In genomic region chr14:57797551-57797950, GRCm38 (mm10) we compare ENCODE assay signal across 9 mouse cellular contexts. TPM values are rescaled to one million over a fixed set of nuclear protein-coding genes. Genes with fewer than 3 reads are reported as not detected.
DNase-seq lines count a peak whose midpoint lies in the region; ATAC-seq and TF ChIP-seq lines count a peak whose summit lies in the region.
"Had no signal": no experiment of that assay in that cellular context is flagged by ENCODE, and none has a peak within 500 bp of the region (broad histone marks: within the 10 kb centered on the region; RNA-seq: fewer than 3 reads in every experiment).

No protein-coding gene starts in this region.

- peak; percentile 3 for DNase-seq in gastrocnemius, adult 18-20 months (ENCODE audit: low spot score)
- DNase-seq in gastrocnemius, postnatal 14 days, result no peak
- DNase-seq in CH12.LX (ENCODE audit: extremely low read depth), result no peak
- peak; percentile 18 for DNase-seq in lung, postnatal 36 days
- no peak for DNase-seq in Muller cell, postnatal 12 days (ENCODE audit: inconsistent ontology term)
- DNase-seq in right cerebral cortex, postnatal 14 days, result no peak

- WGBS in kidney, embryonic 14.5 days, result 13% methylated on average over 7 of the region's 7 CpGs

- TF ChIP-seq RAD21 in CH12.LX (IDR thresholded peaks at IDR 0.05; ENCODE audit: low read depth, low read length), result no peak; the same call in none of the 2 replicates

- H3K27me3 ChIP-seq in CH12.LX (replicated peaks), result peaks cover 8% of the 10 kb centered on the region
- no peaks in the 10 kb centered on the region for H3K27me3 ChIP-seq in kidney, embryonic 14.5 days (ENCODE audit: control insufficient read depth, insufficient read depth, low read length)
- H3K27me3 ChIP-seq: Patski had no signal

- H3K4me2 ChIP-seq in CH12.LX (ENCODE audit: insufficient read depth, low read depth, poor library complexity, severe bottlenecking), result peak overlapping the region; percentile 100
- H3K4me2 ChIP-seq in kidney, embryonic 14.5 days (replicated peaks; ENCODE audit: low read depth, low read length), result peak overlapping the region; percentile 60

- H3K27ac ChIP-seq in CH12.LX (ENCODE audit: insufficient read depth, low read depth), result no peak overlapping the region
- H3K27ac ChIP-seq in embryonic fibroblast, embryonic 13.5 days (ENCODE audit: insufficient read depth, low read length), result no peak overlapping the region
- no peak overlapping the region for H3K27ac ChIP-seq in kidney, embryonic 14.5 days (ENCODE audit: low read depth, low read length)

- dilution Hi-C loops in CH12.LX (cut with MboI; ENCODE audit: extremely low pct_ligation_motif_present, extremely low pct_unique_long_range_greater_than_20kb, low sequenced_read_pairs), result no loop called here

- TF ChIP-seq EP300 in CH12.LX (IDR thresholded peaks at IDR 0.05; ENCODE audit: low read length), result no peak

- no peak for TF ChIP-seq POLR2A in CH12.LX (IDR thresholded peaks at IDR 0.05; ENCODE audit: low read depth, low read length)
- TF ChIP-seq POLR2A in embryonic fibroblast, embryonic 13.5 days (IDR thresholded peaks at IDR 0.05; ENCODE audit: low read depth, low read length), result no peak

- peaks cover 8 to 14% of the 10 kb centered on the region in 2 experiments for H3K4me1 ChIP-seq in CH12.LX (ENCODE audit: control insufficient read depth in 1 of 2, insufficient read depth in 2 of 2)
- no peaks in the 10 kb centered on the region for H3K4me1 ChIP-seq in embryonic fibroblast, embryonic 13.5 days (ENCODE audit: control insufficient read depth, insufficient read depth, low read length)
- peaks cover 11% of the 10 kb centered on the region; the same call in 1 of the 2 replicates for H3K4me1 ChIP-seq in kidney, embryonic 14.5 days (ENCODE audit: control insufficient read depth, insufficient read depth, low read length)

- in situ Hi-C loops in CH12.LX (cut with MboI; ENCODE audit: low pct_ligation_motif_present, low pct_unique_long_range_greater_than_20kb, low sequenced_read_pairs), result no loop called here

- H3K36me3 ChIP-seq in CH12.LX (replicated peaks in 1 of 2; ENCODE audit: control insufficient read depth in 1 of 2, insufficient read depth in 1 of 2, low read length in 1 of 2), result peaks cover 14 to 24% of the 10 kb centered on the region in 2 experiments
- peaks cover 17% of the 10 kb centered on the region for H3K36me3 ChIP-seq in kidney, embryonic 14.5 days (ENCODE audit: control insufficient read depth, insufficient read depth, low read length)

- peak; percentile 72 for ATAC-seq in kidney, embryonic 14.5 days (ENCODE audit: low FRiP score, low TSS enrichment)

- H3K79me2 ChIP-seq in CH12.LX (replicated peaks; ENCODE audit: control insufficient read depth, extremely low read depth, insufficient read depth, poor library complexity, severe bottlenecking), result peaks cover 33% of the 10 kb centered on the region

- H3K9me3 ChIP-seq in CH12.LX (replicated peaks; ENCODE audit: low read length), result no peaks in the 10 kb centered on the region
- no peaks in the 10 kb centered on the region for H3K9me3 ChIP-seq in kidney, embryonic 14.5 days (ENCODE audit: control insufficient read depth, low read length)

- peak in 1 of 2 experiments; percentile 36; a peak in 2 of 4 replicates for TF ChIP-seq CTCF in CH12.LX (conservative IDR thresholded peaks at IDR 0.05 in 1 of 2, IDR thresholded peaks at IDR 0.05 in 1 of 2; ENCODE audit: low read depth in 2 of 2, low read length in 2 of 2)
- no peak for TF ChIP-seq CTCF in embryonic fibroblast, embryonic 13.5 days (IDR thresholded peaks at IDR 0.05; ENCODE audit: borderline replicate concordance, insufficient read depth, low read length)

- intact Hi-C loops in gastrocnemius, postnatal 14 days (cut with DNase I; ENCODE audit: low total_unique reads), result no loop called here

- peak overlapping the region; percentile 66 to 91 (median 84) for H3K4me3 ChIP-seq in CH12.LX (replicated peaks in 1 of 3; ENCODE audit: low read depth in 2 of 3, low read length in 2 of 3, poor library complexity in 1 of 3)
- peak overlapping the region; percentile 28 for H3K4me3 ChIP-seq in embryonic fibroblast, embryonic 13.5 days (ENCODE audit: insufficient read depth, low read length)
- H3K4me3 ChIP-seq in kidney, embryonic 14.5 days (ENCODE audit: low read length), result peak overlapping the region; percentile 83

- peak overlapping the region; percentile 82 for H3K9ac ChIP-seq in CH12.LX (ENCODE audit: insufficient read depth, low read depth)
- H3K9ac ChIP-seq in kidney, embryonic 14.5 days (ENCODE audit: low read depth, low read length), result peak overlapping the region; percentile 87

TF ChIP-seq in CH12.LX, 34 proteins besides CTCF, POLR2A, EP300 and RAD21:
- TF ChIP-seq CHD1 (IDR thresholded peaks at IDR 0.05; ENCODE audit: low read depth, low read length) (no peak), IRF4 (IDR thresholded peaks at IDR 0.05; ENCODE audit: low read depth, low read length) (no peak), ETS1 (conservative IDR thresholded peaks at IDR 0.05; ENCODE audit: low read depth, low read length) (no peak), NELFE (IDR thresholded peaks at IDR 0.05; ENCODE audit: low read depth, low read length) (no peak), MEF2A (IDR thresholded peaks at IDR 0.05; ENCODE audit: borderline replicate concordance, low read depth, low read length) (no peak), HCFC1 (IDR thresholded peaks at IDR 0.05; ENCODE audit: low read depth, low read length) (no peak), SIN3A (IDR thresholded peaks at IDR 0.05; ENCODE audit: low read length) (no peak), KAT2A (IDR thresholded peaks at IDR 0.05; ENCODE audit: insufficient replicate concordance, low read length) (no peak), TBP (conservative IDR thresholded peaks at IDR 0.05; ENCODE audit: low read depth, low read length) (no peak), NRF1 (IDR thresholded peaks at IDR 0.05; ENCODE audit: low read depth, low read length) (no peak), USF1 (IDR thresholded peaks at IDR 0.05; ENCODE audit: low read depth, low read length) (no peak), BHLHE40 (IDR thresholded peaks at IDR 0.05; ENCODE audit: low read depth, low read length) (no peak), MAZ (IDR thresholded peaks at IDR 0.05; ENCODE audit: low read depth, low read length) (no peak), GABPA (IDR thresholded peaks at IDR 0.05; ENCODE audit: insufficient replicate concordance, low read depth, low read length) (no peak), ZC3H11A (IDR thresholded peaks at IDR 0.05; ENCODE audit: low read depth, low read length) (no peak), JUN (IDR thresholded peaks at IDR 0.05; ENCODE audit: insufficient read depth, low read depth, low read length) (no peak), ELF1 (IDR thresholded peaks at IDR 0.05; ENCODE audit: low read depth, low read length) (no peak), RCOR1 (conservative IDR thresholded peaks at IDR 0.05; ENCODE audit: low read depth, low read length) (no peak), ZKSCAN1 (IDR thresholded peaks at IDR 0.05; ENCODE audit: borderline replicate concordance, low read depth, low read length) (no peak), UBTF (IDR thresholded peaks at IDR 0.05; ENCODE audit: low read depth, low read length) (no peak)

RNA-seq across cellular contexts. Expression of gene Sap18, which starts 0.4 kb away (rescaled TPM):
- 10 to 100 TPM; 55.0 to 57.2 TPM for total RNA-seq in gastrocnemius, adult 18-20 months (2021)
- 10 to 100 TPM; 42.1 to 52.3 TPM for total RNA-seq in gastrocnemius, postnatal 14 days (2021)
- total RNA-seq in CH12.LX (2012; rRNA removed) (173 and 243 TPM in 2 replicates), CH12.LX (2014; rRNA removed) (33.9 and 49.0 TPM in 2 replicates)
- 8.3 and 8.8 TPM in 2 replicates for polyA plus RNA-seq in CH12.LX (2012; ENCODE audit: insufficient read length, low read depth)
- 18.7 and 57.7 TPM in 2 replicates for polyA plus RNA-seq in embryonic fibroblast, embryonic 13.5 days (2011; ENCODE audit: insufficient read length, low read depth, missing spikeins)
- 37.2 and 49.1 TPM in 2 replicates for polyA plus RNA-seq in kidney, embryonic 14.5 days (2014; fragmentation: Nextera tagmentation; extraction: Ambion mirVana)

RNA-seq across cellular contexts. Expression of gene Ska3, which starts 28.4 kb away (rescaled TPM):
- not detected for total RNA-seq in gastrocnemius, adult 18-20 months (2021)
- total RNA-seq in gastrocnemius, postnatal 14 days (2021), result 1 to 10 TPM in 1 of 2 experiments, under 1 TPM in 1; 0.78 to 1.2 TPM
- total RNA-seq in CH12.LX (2012; rRNA removed) (14.7 and 17.6 TPM in 2 replicates), CH12.LX (2014; rRNA removed) (40.2 and 45.5 TPM in 2 replicates)
- 35.3 and 46.3 TPM in 2 replicates for polyA plus RNA-seq in CH12.LX (2012; ENCODE audit: insufficient read length, low read depth)
- polyA plus RNA-seq in embryonic fibroblast, embryonic 13.5 days (2011; ENCODE audit: insufficient read length, low read depth, missing spikeins), result 12.1 and 18.5 TPM in 2 replicates
- polyA plus RNA-seq in kidney, embryonic 14.5 days (2014; fragmentation: Nextera tagmentation; extraction: Ambion mirVana), result 32.1 and 51.9 TPM in 2 replicates

RNA-seq across cellular contexts. Expression of gene Mrpl57, which starts 28.5 kb away (rescaled TPM):
- total RNA-seq in gastrocnemius, adult 18-20 months (2021), result 10 to 100 TPM; 59.7 to 72.0 TPM
- 10 to 100 TPM; 63.7 to 64.3 TPM for total RNA-seq in gastrocnemius, postnatal 14 days (2021)
- total RNA-seq in CH12.LX (2012; rRNA removed), result 183 and 184 TPM in 2 replicates
- 112 and 123 TPM in 2 replicates for total RNA-seq in CH12.LX (2014; rRNA removed)
- polyA plus RNA-seq in CH12.LX (2012; ENCODE audit: insufficient read length, low read depth), result 170 and 176 TPM in 2 replicates
- 47.5 and 52.0 TPM in 2 replicates for polyA plus RNA-seq in embryonic fibroblast, embryonic 13.5 days (2011; ENCODE audit: insufficient read length, low read depth, missing spikeins)
- polyA plus RNA-seq in kidney, embryonic 14.5 days (2014; fragmentation: Nextera tagmentation; extraction: Ambion mirVana), result 161 and 166 TPM in 2 replicates

RNA-seq across cellular contexts. Expression of gene Lats2, which starts 39.4 kb away (rescaled TPM):
- 10 to 100 TPM; 18.4 to 18.9 TPM for total RNA-seq in gastrocnemius, adult 18-20 months (2021)
- 10 to 100 TPM; 16.9 to 18.4 TPM for total RNA-seq in gastrocnemius, postnatal 14 days (2021)
- total RNA-seq in CH12.LX (2012; rRNA removed) (1.5 TPM in 2 replicates), CH12.LX (2014; rRNA removed) (0.96 and 4.0 TPM in 2 replicates)
- 0.64 and 1.1 TPM in 2 replicates for polyA plus RNA-seq in CH12.LX (2012; ENCODE audit: insufficient read length, low read depth)
- polyA plus RNA-seq in embryonic fibroblast, embryonic 13.5 days (2011; ENCODE audit: insufficient read length, low read depth, missing spikeins), result 50.8 and 52.7 TPM in 2 replicates
- polyA plus RNA-seq in kidney, embryonic 14.5 days (2014; fragmentation: Nextera tagmentation; extraction: Ambion mirVana), result 12.6 and 21.5 TPM in 2 replicates

RNA-seq across cellular contexts. Expression of gene Gm49361, which starts 51.6 kb away (rescaled TPM):
- under 1 TPM; 0.96 to 1.00 TPM for total RNA-seq in gastrocnemius, adult 18-20 months (2021)
- total RNA-seq in gastrocnemius, postnatal 14 days (2021), result under 1 TPM in 1 of 2 experiments, not detected in 1; 0.68 TPM
- total RNA-seq in CH12.LX (2012; rRNA removed), result not detected in 2 replicates
- total RNA-seq in CH12.LX (2014; rRNA removed), result not detected in 2 replicates
- polyA plus RNA-seq in CH12.LX (2012; ENCODE audit: insufficient read length, low read depth), result not detected in 2 replicates
- polyA plus RNA-seq in embryonic fibroblast, embryonic 13.5 days (2011; ENCODE audit: insufficient read length, low read depth, missing spikeins), result 0.27 TPM in 1 of 2 replicates, not detected in the other
- polyA plus RNA-seq in kidney, embryonic 14.5 days (2014; fragmentation: Nextera tagmentation; extraction: Ambion mirVana), result not detected in 2 replicates
- polyA plus RNA-seq: Patski had no signal

Comparison
In these comparisons a context has a peak if more than half of its experiments do, and no peak if none do; other contexts are left out.
1. DNase-seq: peak in gastrocnemius, adult 18-20 months (single experiment) and lung, postnatal 36 days (single experiment); none in gastrocnemius, postnatal 14 days (single experiment), CH12.LX (single experiment), Muller cell, postnatal 12 days (single experiment) and right cerebral cortex, postnatal 14 days (single experiment).
2. H3K4me3 ChIP-seq: peak in every context shown above with its lines; median percentile 84 in CH12.LX; 83 in kidney, embryonic 14.5 days; 28 in embryonic fibroblast, embryonic 13.5 days.
3. RNA of gene Ska3, which starts 28.4 kb away (total RNA-seq): 14.7 to 45.5 TPM in CH12.LX; 0.78 to 1.2 TPM in gastrocnemius, postnatal 14 days and not detected in gastrocnemius, adult 18-20 months; every median in the first group is over 4 times any median in the second.